Mouse (Mus musculus): ENCODE data around the gene Mob3b. TPM values are rescaled to one million over a fixed set of nuclear protein-coding genes. Genes with fewer than 3 reads are reported as not detected.
A peak's percentile ranks its signal among the peaks of the same experiment; 100 is the strongest.

Gene Mob3b
- polyA plus RNA-seq, 1 experiment from 2014 or later, result 14.9 TPM

- 89% methylated on average over 4 of the region's 4 CpGs for WGBS
- ATAC-seq (ENCODE audit: insufficient read depth), result no peak
- no peak overlapping the region for H3K9ac ChIP-seq
These were observed 9.0 kb downstream of the Mob3b start for GRCm38 (mm10) chr4:35148326-35148725.

GRCm38 (mm10) chr4:35146597-35146996 lies 10.7 kb downstream of the Mob3b start:
- Histone ChIP-seq H3K4me3 (ENCODE audit: low read depth, low read length) (no peak overlapping the region), H3K9me3 (ENCODE audit: low read depth, low read length) (no peaks in the 10 kb centered on the region), H3K27me3 (ENCODE audit: insufficient read depth, low read length) (no peaks in the 10 kb centered on the region), H3K27ac (ENCODE audit: low read depth) (no peak overlapping the region), H3K4me2 (no peak overlapping the region), H3K9ac (no peak overlapping the region), H3K4me1 (ENCODE audit: insufficient read depth) (no peaks in the 10 kb centered on the region), H3K36me3 (ENCODE audit: insufficient read depth) (no peaks in the 10 kb centered on the region)
- no peak for TF ChIP-seq CTCF (IDR thresholded peaks at IDR 0.05; ENCODE audit: low read depth)
- DNase-seq, result no peak
- 77% methylated on average over 5 of the region's 5 CpGs for WGBS
- ATAC-seq (ENCODE audit: insufficient read depth), result no peak

More at GRCm38 (mm10) chr4:35148326-35148725, 9.0 kb downstream of the Mob3b start:
- H3K27me3 ChIP-seq (ENCODE audit: insufficient read depth, low read length), result no peaks in the 10 kb centered on the region
- no peak overlapping the region for H3K4me3 ChIP-seq (ENCODE audit: low read depth, low read length)
- H3K9me3 ChIP-seq (ENCODE audit: low read depth, low read length), result no peaks in the 10 kb centered on the region
- H3K4me1 ChIP-seq (ENCODE audit: insufficient read depth), result no peaks in the 10 kb centered on the region
- no peak for DNase-seq
- no peaks in the 10 kb centered on the region for H3K36me3 ChIP-seq (ENCODE audit: insufficient read depth)
- TF ChIP-seq CTCF (IDR thresholded peaks at IDR 0.05; ENCODE audit: low read depth), result no peak
- no peak overlapping the region for H3K27ac ChIP-seq (ENCODE audit: low read depth)
- H3K4me2 ChIP-seq, result no peak overlapping the region

- H3K4me3 ChIP-seq (ENCODE audit: low read depth, low read length), result no peak overlapping the region
- WGBS, result 77% methylated on average over 10 of the region's 10 CpGs
- H3K36me3 ChIP-seq (ENCODE audit: insufficient read depth), result no peaks in the 10 kb centered on the region
- ATAC-seq (ENCODE audit: insufficient read depth) (no peak), DNase-seq (no peak)
- no peak overlapping the region for H3K9ac ChIP-seq
- no peaks in the 10 kb centered on the region for H3K4me1 ChIP-seq (ENCODE audit: insufficient read depth)
- no peaks in the 10 kb centered on the region for H3K27me3 ChIP-seq (ENCODE audit: insufficient read depth, low read length)
- H3K9me3 ChIP-seq (ENCODE audit: low read depth, low read length), result no peaks in the 10 kb centered on the region
- no peak for TF ChIP-seq CTCF (IDR thresholded peaks at IDR 0.05; ENCODE audit: low read depth)
- no peak overlapping the region for H3K27ac ChIP-seq (ENCODE audit: low read depth)
- H3K4me2 ChIP-seq, result no peak overlapping the region
These were observed 11.6 kb downstream of the Mob3b start for GRCm38 (mm10) chr4:35145726-35146125.

DNA sequence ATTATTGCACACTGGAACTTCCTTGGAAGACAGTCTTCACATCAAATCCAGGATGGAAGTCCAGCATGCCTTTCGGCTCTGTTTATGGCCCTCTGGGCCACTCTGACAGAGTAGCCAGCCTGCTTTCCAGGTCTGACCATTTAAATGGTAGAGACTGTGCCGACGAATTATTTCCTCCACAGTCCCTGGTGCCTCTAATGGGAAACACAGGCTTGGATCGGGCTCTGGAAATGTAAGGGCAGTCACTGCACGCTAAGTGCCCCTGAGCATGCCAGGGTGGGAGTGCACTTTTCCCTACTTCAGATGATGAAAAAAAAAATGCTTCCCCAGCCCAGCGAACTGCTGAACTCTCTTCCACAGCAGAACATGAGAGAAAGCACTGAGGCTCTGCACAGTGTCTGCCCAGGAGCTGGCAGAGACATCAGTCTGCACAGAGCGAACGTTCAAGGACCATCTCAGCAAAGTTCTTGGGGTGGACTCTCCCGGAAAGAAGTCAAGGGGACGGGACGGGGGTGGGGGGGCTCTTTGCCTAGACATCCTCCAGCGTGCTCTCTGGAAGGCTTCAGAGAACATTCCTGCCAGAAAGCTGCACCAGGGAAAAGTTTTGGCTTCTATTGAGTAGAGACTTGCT lies 13.7 kb downstream of the Mob3b start:
- ATAC-seq (ENCODE audit: insufficient read depth) (no peak), DNase-seq (no peak)
- TF ChIP-seq CTCF (IDR thresholded peaks at IDR 0.05; ENCODE audit: low read depth), result no peak
- Histone ChIP-seq H3K4me2 (no peak overlapping the region), H3K27ac (ENCODE audit: low read depth) (peak overlapping the region; percentile 12; the same call in 1 of the 2 replicates), H3K4me1 (ENCODE audit: insufficient read depth) (no peaks in the 10 kb centered on the region), H3K4me3 (ENCODE audit: low read depth, low read length) (no peak overlapping the region), H3K9ac (no peak overlapping the region), H3K27me3 (ENCODE audit: insufficient read depth, low read length) (no peaks in the 10 kb centered on the region), H3K36me3 (ENCODE audit: insufficient read depth) (no peaks in the 10 kb centered on the region), H3K9me3 (ENCODE audit: low read depth, low read length) (no peaks in the 10 kb centered on the region)
- 57% methylated on average over 12 of the region's 12 CpGs for WGBS

DNA sequence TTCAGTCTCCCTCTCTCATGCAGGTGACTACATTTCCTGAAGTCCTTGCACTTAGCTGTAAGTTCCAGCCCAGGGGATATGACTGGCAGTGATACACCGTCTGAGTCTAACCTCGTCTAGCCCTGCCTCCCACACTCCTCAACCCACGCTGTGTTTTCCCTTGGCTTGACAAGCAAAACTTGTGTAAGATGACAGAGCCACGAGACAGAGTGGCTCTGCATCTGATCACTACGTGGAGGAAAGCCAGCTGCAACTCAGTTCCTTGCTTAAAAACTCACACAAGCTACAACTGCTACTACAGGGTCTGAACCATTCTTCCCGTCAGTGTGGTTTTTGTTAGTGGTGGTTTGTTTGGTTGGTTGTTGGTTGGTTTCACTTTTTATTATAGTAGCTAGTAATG lies 17.0 kb downstream of the Mob3b start:
- Histone ChIP-seq H3K4me3 (ENCODE audit: low read depth, low read length) (no peak overlapping the region), H3K4me1 (ENCODE audit: insufficient read depth) (peaks cover 5% of the 10 kb centered on the region; the same call in 1 of the 2 replicates), H3K27me3 (ENCODE audit: insufficient read depth, low read length) (no peaks in the 10 kb centered on the region), H3K36me3 (ENCODE audit: insufficient read depth) (no peaks in the 10 kb centered on the region), H3K4me2 (no peak overlapping the region), H3K27ac (ENCODE audit: low read depth) (no peak overlapping the region), H3K9ac (no peak overlapping the region), H3K9me3 (ENCODE audit: low read depth, low read length) (no peaks in the 10 kb centered on the region)
- ATAC-seq (ENCODE audit: insufficient read depth), result no peak
- WGBS, result 49% methylated on average over 6 of the region's 6 CpGs
- no peak for TF ChIP-seq CTCF (IDR thresholded peaks at IDR 0.05; ENCODE audit: low read depth)
- DNase-seq, result no peak

GRCm38 (mm10) chr4:35138077-35138476 lies 19.2 kb downstream of the Mob3b start:
- TF ChIP-seq CTCF (IDR thresholded peaks at IDR 0.05; ENCODE audit: low read depth), result no peak
- H3K27me3 ChIP-seq (ENCODE audit: insufficient read depth, low read length), result no peaks in the 10 kb centered on the region
- H3K36me3 ChIP-seq (ENCODE audit: insufficient read depth), result no peaks in the 10 kb centered on the region
- H3K4me1 ChIP-seq (ENCODE audit: insufficient read depth), result peaks cover 9% of the 10 kb centered on the region; the same call in 1 of the 2 replicates
- no peak overlapping the region for H3K4me3 ChIP-seq (ENCODE audit: low read depth, low read length)
- H3K4me2 ChIP-seq, result no peak overlapping the region
- no peak overlapping the region for H3K9ac ChIP-seq
- 62% methylated on average over 6 of the region's 6 CpGs for WGBS
- no peak overlapping the region for H3K27ac ChIP-seq (ENCODE audit: low read depth)
- H3K9me3 ChIP-seq (ENCODE audit: low read depth, low read length), result no peaks in the 10 kb centered on the region
- no peak for ATAC-seq (ENCODE audit: insufficient read depth)
- no peak for DNase-seq

DNA sequence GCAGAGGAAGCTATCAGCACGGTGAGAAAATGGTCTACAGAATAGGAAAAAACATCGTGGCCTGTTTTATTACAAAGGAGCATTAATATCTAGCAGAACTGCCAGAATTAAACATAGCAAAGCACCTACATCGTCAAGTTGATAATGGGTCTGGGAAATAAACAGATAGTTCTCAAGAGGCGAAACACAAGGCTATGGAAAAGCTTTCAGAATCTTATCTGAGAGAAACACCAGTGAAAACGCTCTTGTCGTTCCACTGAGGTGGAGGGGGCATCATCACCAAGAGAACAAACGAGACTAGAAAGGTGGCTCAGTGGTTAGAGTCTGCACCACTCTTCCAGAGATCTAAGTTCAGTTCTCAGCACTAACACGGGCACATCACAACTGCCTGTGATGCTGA lies 20.3 kb downstream of the Mob3b start:
- no peak overlapping the region for H3K9ac ChIP-seq
- no peaks in the 10 kb centered on the region for H3K9me3 ChIP-seq (ENCODE audit: low read depth, low read length)
- peaks cover 9% of the 10 kb centered on the region; the same call in 1 of the 2 replicates for H3K4me1 ChIP-seq (ENCODE audit: insufficient read depth)
- H3K36me3 ChIP-seq (ENCODE audit: insufficient read depth), result no peaks in the 10 kb centered on the region
- DNase-seq (no peak), ATAC-seq (ENCODE audit: insufficient read depth) (no peak)
- no peak overlapping the region for H3K27ac ChIP-seq (ENCODE audit: low read depth)
- H3K4me3 ChIP-seq (ENCODE audit: low read depth, low read length), result no peak overlapping the region
- no peak overlapping the region for H3K4me2 ChIP-seq
- 57% methylated on average over 8 of the region's 8 CpGs for WGBS
- no peaks in the 10 kb centered on the region for H3K27me3 ChIP-seq (ENCODE audit: insufficient read depth, low read length)
- TF ChIP-seq CTCF (IDR thresholded peaks at IDR 0.05; ENCODE audit: low read depth), result no peak
